Mouse (Mus musculus): ENCODE results near the gene Aurkb. TPM values are rescaled to one million over a fixed set of nuclear protein-coding genes. Genes with fewer than 3 reads are reported as not detected.

Gene Aurkb
- polyA plus RNA-seq, 1 experiment from 2014 or later = 142 TPM

- Histone ChIP-seq H3K9me3 (replicated peaks) (no peaks in the 10 kb centered on the region), H3K27ac (peak within 1 kb of the TSS; percentile 91), H3K4me1 (peaks cover 56% of the 10 kb centered on the region), H3K4me3 (peak within 1 kb of the TSS; percentile 71), H3K27me3 (replicated peaks) (no peaks in the 10 kb centered on the region), H3K36me3 (peaks cover 2% of the 10 kb centered on the region; the same call in 1 of the 2 replicates), H3K9ac (peak within 1 kb of the TSS; percentile 77), H3K4me2 (peak within 1 kb of the TSS; percentile 84)
- 1% methylated on average over 38 of the region's 38 CpGs for WGBS (ENCODE audit: insufficient replicate concordance)
- ATAC-seq = peak; percentile 92
Observed at GRCm38 (mm10) chr11:69015644-69016441, 29.6 kb upstream of the Aurkb start, which contains the start of gene Ctc1. Gene Ctc1 (plus strand): TSS chr11:69015911.

- peak overlapping the region; percentile 77 for H3K9ac ChIP-seq
- peaks cover 11% of the 10 kb centered on the region for H3K36me3 ChIP-seq
- H3K27me3 ChIP-seq (replicated peaks) = no peaks in the 10 kb centered on the region
- H3K9me3 ChIP-seq (replicated peaks) = no peaks in the 10 kb centered on the region
- no peak for ATAC-seq
- peak overlapping the region; percentile 71 for H3K4me3 ChIP-seq
- peak overlapping the region; percentile 91 for H3K27ac ChIP-seq
- H3K4me2 ChIP-seq = peak overlapping the region; percentile 84
- peaks cover 47% of the 10 kb centered on the region for H3K4me1 ChIP-seq
- WGBS (ENCODE audit: insufficient replicate concordance) = 66% methylated on average over 3 of the region's 3 CpGs
Observed at GRCm38 (mm10) chr11:69016755-69017154, 28.7 kb upstream of the Aurkb start.

GRCm38 (mm10) chr11:69020691-69021090, 24.8 kb upstream of the Aurkb start:
- H3K27ac ChIP-seq = no peak overlapping the region
- H3K4me1 ChIP-seq = peaks cover 23% of the 10 kb centered on the region
- no peak overlapping the region for H3K4me3 ChIP-seq
- peaks cover 50% of the 10 kb centered on the region for H3K36me3 ChIP-seq
- H3K9ac ChIP-seq = no peak overlapping the region
- no peaks in the 10 kb centered on the region for H3K9me3 ChIP-seq (replicated peaks)
- no peak for ATAC-seq
- no peaks in the 10 kb centered on the region for H3K27me3 ChIP-seq (replicated peaks)
- H3K4me2 ChIP-seq = no peak overlapping the region

- Histone ChIP-seq H3K9ac (no peak overlapping the region), H3K4me1 (no peaks in the 10 kb centered on the region), H3K9me3 (replicated peaks) (no peaks in the 10 kb centered on the region), H3K27me3 (replicated peaks) (no peaks in the 10 kb centered on the region), H3K27ac (no peak overlapping the region), H3K4me2 (no peak overlapping the region), H3K4me3 (no peak overlapping the region), H3K36me3 (peaks cover 100% of the 10 kb centered on the region)
- WGBS (ENCODE audit: insufficient replicate concordance) = 71% methylated on average over 3 of the region's 3 CpGs
- ATAC-seq = no peak
Observed at GRCm38 (mm10) chr11:69026562-69026961, 18.9 kb upstream of the Aurkb start.

GRCm38 (mm10) chr11:69028805-69029204, 16.6 kb upstream of the Aurkb start:
- Histone ChIP-seq H3K4me2 (no peak overlapping the region), H3K27ac (no peak overlapping the region), H3K27me3 (replicated peaks) (no peaks in the 10 kb centered on the region), H3K4me1 (no peaks in the 10 kb centered on the region), H3K4me3 (no peak overlapping the region), H3K9ac (no peak overlapping the region), H3K9me3 (replicated peaks) (no peaks in the 10 kb centered on the region), H3K36me3 (peaks cover 97% of the 10 kb centered on the region)
- WGBS (ENCODE audit: insufficient replicate concordance) = 71% methylated on average over 2 of the region's 2 CpGs
- peak; percentile 64 for ATAC-seq

GRCm38 (mm10) chr11:69033552-69033951, 11.9 kb upstream of the Aurkb start:
- H3K36me3 ChIP-seq = peaks cover 74% of the 10 kb centered on the region

GRCm38 (mm10) chr11:69034585-69034984, 10.9 kb upstream of the Aurkb start:
- WGBS (ENCODE audit: insufficient replicate concordance) = 78% methylated on average over 3 of the region's 3 CpGs
- Histone ChIP-seq H3K36me3 (peaks cover 64% of the 10 kb centered on the region), H3K27ac (no peak overlapping the region), H3K4me2 (no peak overlapping the region), H3K4me1 (peaks cover 32% of the 10 kb centered on the region), H3K27me3 (replicated peaks) (no peaks in the 10 kb centered on the region), H3K9me3 (replicated peaks) (no peaks in the 10 kb centered on the region), H3K9ac (no peak overlapping the region), H3K4me3 (no peak overlapping the region)
- ATAC-seq = no peak

More at GRCm38 (mm10) chr11:69033552-69033951, 11.9 kb upstream of the Aurkb start:
- Histone ChIP-seq H3K27ac (0 out of 2 replicates have a peak overlapping the region, but pooled peaks have one; percentile 28), H3K4me2 (no peak overlapping the region), H3K9ac (no peak overlapping the region), H3K9me3 (replicated peaks) (no peaks in the 10 kb centered on the region), H3K27me3 (replicated peaks) (no peaks in the 10 kb centered on the region), H3K4me3 (no peak overlapping the region), H3K4me1 (peaks cover 22% of the 10 kb centered on the region)
- 62% methylated on average over 9 of the region's 9 CpGs for WGBS (ENCODE audit: insufficient replicate concordance)
- no peak for ATAC-seq

GRCm38 (mm10) chr11:69035411-69035810, 10.0 kb upstream of the Aurkb start:
- 76% methylated on average over 9 of the region's 9 CpGs for WGBS (ENCODE audit: insufficient replicate concordance)
- Histone ChIP-seq H3K4me3 (no peak overlapping the region), H3K4me1 (peaks cover 36% of the 10 kb centered on the region), H3K9ac (no peak overlapping the region), H3K27me3 (replicated peaks) (no peaks in the 10 kb centered on the region), H3K4me2 (peak overlapping the region; percentile 93), H3K27ac (peak overlapping the region; percentile 45), H3K36me3 (peaks cover 55% of the 10 kb centered on the region), H3K9me3 (replicated peaks) (no peaks in the 10 kb centered on the region)
- no peak for ATAC-seq

- Histone ChIP-seq H3K4me2 (peak overlapping the region; percentile 93), H3K27ac (peak overlapping the region; percentile 45), H3K27me3 (replicated peaks) (no peaks in the 10 kb centered on the region), H3K9me3 (replicated peaks) (no peaks in the 10 kb centered on the region), H3K9ac (peak overlapping the region; percentile 43; the same call in 1 of the 2 replicates), H3K36me3 (peaks cover 51% of the 10 kb centered on the region), H3K4me1 (peaks cover 39% of the 10 kb centered on the region), H3K4me3 (peak overlapping the region; percentile 76)
- 7% methylated on average over 8 of the region's 8 CpGs for WGBS (ENCODE audit: insufficient replicate concordance)
- peak; percentile 31 for ATAC-seq
Observed at GRCm38 (mm10) chr11:69035849-69036248, 9.6 kb upstream of the Aurkb start.

GRCm38 (mm10) chr11:69036486-69037230, 8.8 kb upstream of the Aurkb start:
- Histone ChIP-seq H3K27ac (peak overlapping the region; percentile 81), H3K9me3 (replicated peaks) (no peaks in the 10 kb centered on the region), H3K36me3 (peaks cover 43% of the 10 kb centered on the region), H3K27me3 (replicated peaks) (no peaks in the 10 kb centered on the region), H3K4me2 (peak overlapping the region; percentile 93), H3K4me3 (peak overlapping the region; percentile 76), H3K9ac (peak overlapping the region; percentile 77), H3K4me1 (peaks cover 39% of the 10 kb centered on the region)
- ATAC-seq = no peak; the same call in 1 of the 2 replicates
- WGBS (ENCODE audit: insufficient replicate concordance) = 8% methylated on average over 20 of the region's 20 CpGs

GRCm38 (mm10) chr11:69037231-69038061, 8.0 kb upstream of the Aurkb start:
- no peaks in the 10 kb centered on the region for H3K27me3 ChIP-seq (replicated peaks)
- peak overlapping the region; percentile 93 for H3K4me2 ChIP-seq
- WGBS (ENCODE audit: insufficient replicate concordance) = under 1% methylated on average over 34 of the region's 34 CpGs
- H3K4me1 ChIP-seq = peaks cover 39% of the 10 kb centered on the region
- H3K9ac ChIP-seq = peak overlapping the region; percentile 77
- peak overlapping the region; percentile 81 for H3K27ac ChIP-seq
- peaks cover 37% of the 10 kb centered on the region for H3K36me3 ChIP-seq
- H3K4me3 ChIP-seq = peak overlapping the region; percentile 76
- ATAC-seq = peak; percentile 34
- H3K9me3 ChIP-seq (replicated peaks) = no peaks in the 10 kb centered on the region
